Mouse (Mus musculus): ENCODE measurements around the gene Trpm1.

The Trpm1 gene

GRCm38 (mm10) chr7:64163890-64164289, 10.3 kb downstream of the Trpm1 start:
- DNase-seq (ENCODE audit: extremely low read depth, low read depth) = no peak

GRCm38 (mm10) chr7:64164997-64165396, 11.4 kb downstream of the Trpm1 start:
- DNase-seq (ENCODE audit: extremely low read depth, low read depth) = no peak

DNA sequence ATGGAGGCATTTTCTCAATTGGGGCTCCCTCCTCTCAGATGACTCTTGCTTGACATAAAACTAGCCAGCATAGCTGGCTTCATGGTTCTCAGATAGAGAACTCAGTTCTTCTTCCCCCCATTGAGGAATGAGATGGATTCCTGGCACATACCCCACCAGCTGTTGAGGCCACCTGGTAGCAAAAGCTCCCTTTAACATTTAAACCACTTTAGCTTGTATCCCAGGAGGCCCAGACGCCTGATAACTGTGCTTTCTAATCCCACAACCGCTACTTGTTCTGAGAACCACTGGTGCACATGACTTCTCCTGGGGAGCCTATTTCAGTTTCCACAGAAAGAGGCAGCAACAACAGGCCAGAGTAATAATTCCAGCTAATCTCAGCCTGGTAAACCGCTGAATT, 12.4 kb downstream of the Trpm1 start:
- no peak for DNase-seq (ENCODE audit: extremely low read depth, low read depth)

DNA sequence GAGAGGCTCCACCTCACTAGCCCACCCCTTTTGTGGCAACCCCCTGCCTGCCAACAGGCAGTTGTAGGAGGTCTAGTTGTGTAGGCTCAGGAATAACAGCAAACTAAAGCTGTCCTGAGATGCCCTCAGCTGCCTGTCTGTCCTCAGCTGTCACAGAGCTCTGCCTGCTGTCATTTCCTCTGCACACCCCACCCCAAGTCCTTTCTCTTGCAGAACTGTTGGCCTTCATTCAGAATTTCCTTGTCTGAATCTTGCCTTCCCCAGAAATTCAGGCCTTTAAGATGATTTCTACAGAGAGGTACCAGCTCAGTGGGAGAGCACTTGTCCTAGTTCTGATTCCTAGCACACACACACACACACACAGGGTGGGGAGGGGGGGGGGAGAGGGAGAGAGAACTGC, 13.1 kb downstream of the Trpm1 start:
- DNase-seq (ENCODE audit: extremely low read depth, low read depth) = no peak

DNA sequence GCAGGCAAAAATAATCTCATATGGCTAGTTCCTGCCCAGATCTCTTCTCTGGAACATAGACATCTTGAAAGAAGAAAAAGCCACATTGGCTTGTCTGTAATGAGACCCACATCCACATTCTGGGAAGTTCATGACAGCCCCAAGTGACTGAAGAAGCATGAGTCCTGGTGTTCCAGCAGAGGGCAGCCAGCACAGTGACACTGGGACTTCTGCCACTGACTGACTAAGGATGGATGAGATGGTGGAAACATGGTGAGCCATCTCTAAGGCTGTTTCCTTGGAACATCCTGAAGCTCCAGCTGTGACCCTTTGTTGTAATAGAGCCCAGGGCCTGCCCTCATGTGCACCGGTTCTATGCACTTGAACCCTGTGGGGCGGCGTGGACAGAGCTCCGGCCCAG, 25.7 kb downstream of the Trpm1 start:
- DNase-seq (ENCODE audit: extremely low read depth, low read depth) = no peak

- no peak for DNase-seq (ENCODE audit: extremely low read depth, low read depth)
Observed at GRCm38 (mm10) chr7:64185203-64185931, 31.7 kb downstream of the Trpm1 start.

- DNase-seq (ENCODE audit: extremely low read depth, low read depth) = no peak
Observed at GRCm38 (mm10) chr7:64185932-64186312, 32.3 kb downstream of the Trpm1 start.

- peak; percentile 34 for DNase-seq (ENCODE audit: extremely low read depth, low read depth)
Observed at GRCm38 (mm10) chr7:64192261-64192943, 38.8 kb downstream of the Trpm1 start.

- no peak for DNase-seq (ENCODE audit: extremely low read depth, low read depth)
Observed at GRCm38 (mm10) chr7:64193476-64193875, 39.8 kb downstream of the Trpm1 start.

DNA sequence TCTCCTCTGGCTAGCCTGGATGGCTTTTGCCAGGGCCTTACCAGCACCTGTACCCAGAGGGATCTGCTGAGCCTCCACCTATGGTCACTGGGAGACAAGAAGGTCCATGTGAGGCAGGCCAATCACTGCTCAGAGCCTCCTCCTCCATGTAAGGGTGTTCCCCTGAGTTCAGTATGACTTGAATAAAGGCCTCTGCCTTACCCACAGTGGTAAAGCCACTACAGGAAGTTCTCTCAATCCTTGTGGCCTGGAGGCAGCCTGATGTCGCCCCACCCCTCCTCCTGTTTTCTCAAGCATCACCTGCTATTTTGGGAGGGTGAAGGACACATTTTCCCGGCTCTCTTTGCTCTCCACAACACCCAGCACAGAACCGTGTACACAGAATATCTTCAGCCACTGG, 42.5 kb downstream of the Trpm1 start:
- no peak for DNase-seq (ENCODE audit: extremely low read depth, low read depth)

DNA sequence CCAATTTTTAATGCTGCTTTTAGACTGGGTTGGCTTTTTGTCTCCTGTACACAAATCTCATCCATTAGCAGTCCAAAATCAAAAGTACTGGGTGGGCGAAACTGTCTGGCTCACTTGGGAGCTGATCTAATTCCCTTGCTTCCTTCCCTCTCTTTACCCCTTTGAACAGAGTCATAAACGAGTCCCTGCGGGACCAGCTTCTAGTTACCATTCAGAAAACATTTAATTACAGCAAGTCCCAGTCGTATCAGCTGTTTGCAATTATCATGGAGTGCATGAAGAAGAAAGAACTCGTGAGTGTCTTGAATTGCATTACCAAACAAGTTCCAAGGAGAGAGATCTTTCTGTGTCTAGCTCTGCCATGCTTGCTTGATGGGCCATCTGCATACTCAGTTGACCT, 55.1 kb downstream of the Trpm1 start:
- DNase-seq (ENCODE audit: extremely low read depth, low read depth) = no peak

GRCm38 (mm10) chr7:64212870-64213269, 59.2 kb downstream of the Trpm1 start:
- DNase-seq (ENCODE audit: extremely low read depth, low read depth) = no peak

DNA sequence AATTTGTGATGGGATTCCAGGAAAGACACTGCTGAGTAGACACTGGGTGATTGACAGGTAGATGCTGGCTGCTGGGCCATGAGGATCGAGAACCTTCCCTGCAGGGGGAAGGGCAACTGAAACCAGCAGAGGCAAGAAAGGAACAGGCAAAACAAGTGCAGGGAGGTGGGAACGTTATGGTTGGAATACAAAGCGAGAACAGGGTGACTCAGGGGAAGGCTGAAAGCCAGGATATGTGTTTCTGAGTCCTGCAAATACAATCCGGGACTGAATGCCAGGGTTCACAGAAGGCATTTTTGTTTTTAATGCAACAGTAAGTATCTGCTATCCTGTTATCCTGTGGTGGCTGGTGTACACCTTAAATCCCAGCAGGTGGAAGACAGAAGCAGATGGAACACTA, 60.4 kb downstream of the Trpm1 start:
- DNase-seq (ENCODE audit: extremely low read depth, low read depth) = no peak

DNA sequence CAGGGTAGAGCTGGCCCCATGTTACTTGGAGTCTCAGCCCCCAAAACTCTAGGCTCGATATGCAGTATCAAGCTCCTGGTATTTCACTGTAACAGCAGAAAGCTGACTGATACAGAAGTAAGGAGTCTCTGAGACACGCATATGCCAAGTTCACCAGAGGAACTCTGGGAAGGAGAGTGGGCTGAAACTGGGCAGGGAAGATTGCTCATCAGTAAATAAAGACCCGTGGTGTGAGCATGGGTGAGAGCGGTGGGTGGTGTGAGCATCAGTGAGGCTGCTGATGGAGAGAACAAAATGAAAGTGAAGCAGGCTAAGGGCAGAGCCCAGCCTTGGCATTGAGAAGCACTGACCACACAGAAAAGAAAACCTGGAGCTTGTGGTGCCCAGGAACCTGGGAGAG, 62.0 kb downstream of the Trpm1 start:
- no peak for DNase-seq (ENCODE audit: extremely low read depth, low read depth)

DNA sequence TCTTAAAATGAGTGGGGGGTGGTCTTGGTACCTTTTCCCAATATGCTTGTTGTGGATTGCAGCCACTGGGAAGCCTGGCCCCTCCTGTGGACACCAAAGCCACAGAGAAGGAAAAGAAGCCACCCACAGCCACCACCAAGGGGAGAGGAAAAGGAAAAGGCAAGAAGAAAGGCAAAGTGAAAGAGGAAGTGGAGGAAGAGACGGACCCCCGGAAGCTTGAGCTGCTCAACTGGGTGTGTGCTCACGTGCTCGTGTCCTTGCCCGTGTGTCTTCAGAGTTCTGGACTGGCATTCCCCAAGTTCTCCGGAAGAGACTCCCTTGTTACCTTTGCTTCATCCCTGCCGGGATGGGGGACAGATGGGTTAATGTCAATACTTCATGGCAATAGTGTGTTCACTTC, 63.8 kb downstream of the Trpm1 start:
- DNase-seq (ENCODE audit: extremely low read depth, low read depth) = no peak

DNA sequence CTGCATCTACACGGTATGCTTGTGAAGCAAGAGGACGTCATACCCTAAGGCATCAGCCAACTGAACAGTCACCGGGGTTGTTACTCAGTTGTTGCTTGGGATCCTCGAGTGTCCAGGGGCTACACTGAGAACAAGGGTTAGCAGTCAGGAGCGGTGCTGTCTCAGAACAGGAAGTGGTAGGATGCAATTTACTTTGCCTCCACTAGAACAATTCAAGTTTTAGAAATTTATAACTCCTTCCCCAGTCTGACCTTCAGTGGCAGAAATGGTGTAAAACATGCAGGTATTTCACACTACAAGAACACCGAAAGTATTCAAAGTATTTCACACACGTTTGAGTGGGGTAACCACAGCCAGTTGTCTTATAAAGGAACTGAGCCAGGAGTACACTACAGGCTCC, 66.1 kb downstream of the Trpm1 start:
- no peak for DNase-seq (ENCODE audit: extremely low read depth, low read depth)

DNA sequence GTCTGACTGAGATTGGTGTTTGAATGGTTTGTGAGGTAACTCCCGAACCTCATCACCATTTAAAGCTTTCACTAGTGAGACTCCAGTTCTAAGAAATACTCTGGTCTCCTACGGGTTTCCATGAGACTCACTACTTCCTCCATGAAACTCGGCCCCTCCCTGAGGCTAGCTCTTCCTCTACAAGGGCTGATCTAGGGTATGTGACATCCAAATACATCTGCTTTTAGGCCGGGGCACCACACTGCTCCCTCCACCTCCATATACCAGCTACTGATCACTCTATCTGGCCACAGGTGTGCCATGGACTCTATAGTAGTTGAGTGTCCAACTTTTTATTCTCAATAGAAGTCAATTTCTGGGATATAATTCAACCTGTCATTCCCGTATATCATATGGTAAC, 69.6 kb downstream of the Trpm1 start:
- DNase-seq (ENCODE audit: extremely low read depth, low read depth) = no peak

DNA sequence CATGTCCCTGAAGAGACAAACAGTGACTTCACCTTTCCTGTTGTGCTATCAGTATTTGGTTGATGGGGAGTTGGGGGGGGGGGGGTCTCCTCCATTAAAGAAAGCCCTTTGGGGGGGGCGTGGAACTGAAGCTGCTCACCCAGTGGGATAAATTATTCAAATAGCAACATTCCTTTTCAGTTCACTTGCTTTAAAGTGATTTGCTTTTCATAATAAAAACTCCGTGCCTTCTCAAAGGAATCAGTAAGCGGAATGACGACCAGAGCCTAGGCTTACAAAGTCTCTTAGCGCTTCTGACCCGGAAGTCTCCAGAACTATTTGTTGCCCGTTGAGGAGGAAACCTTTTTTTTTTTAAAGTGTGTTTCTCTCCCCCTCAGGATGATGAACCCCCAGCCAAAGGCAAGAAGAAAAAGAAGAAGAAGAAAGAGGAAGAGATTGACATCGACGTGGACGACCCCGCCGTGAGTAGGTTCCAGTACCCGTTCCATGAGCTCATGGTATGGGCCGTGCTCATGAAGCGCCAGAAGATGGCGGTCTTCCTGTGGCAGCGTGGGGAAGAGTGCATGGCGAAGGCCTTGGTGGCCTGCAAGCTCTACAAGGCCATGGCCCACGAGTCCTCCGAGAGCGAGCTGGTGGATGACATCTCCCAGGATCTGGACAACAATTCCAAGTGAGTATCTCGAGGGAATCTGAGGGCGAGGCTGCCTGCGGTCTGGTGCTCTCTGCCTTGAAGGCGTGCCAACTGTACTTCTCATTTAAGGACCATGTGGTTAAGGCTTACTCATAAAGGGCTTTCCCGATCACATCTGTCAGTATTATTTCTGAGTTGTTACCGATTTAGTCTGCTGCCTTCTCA, 72.9 kb downstream of the Trpm1 start:
- DNase-seq (ENCODE audit: extremely low read depth, low read depth) = no peak

DNA sequence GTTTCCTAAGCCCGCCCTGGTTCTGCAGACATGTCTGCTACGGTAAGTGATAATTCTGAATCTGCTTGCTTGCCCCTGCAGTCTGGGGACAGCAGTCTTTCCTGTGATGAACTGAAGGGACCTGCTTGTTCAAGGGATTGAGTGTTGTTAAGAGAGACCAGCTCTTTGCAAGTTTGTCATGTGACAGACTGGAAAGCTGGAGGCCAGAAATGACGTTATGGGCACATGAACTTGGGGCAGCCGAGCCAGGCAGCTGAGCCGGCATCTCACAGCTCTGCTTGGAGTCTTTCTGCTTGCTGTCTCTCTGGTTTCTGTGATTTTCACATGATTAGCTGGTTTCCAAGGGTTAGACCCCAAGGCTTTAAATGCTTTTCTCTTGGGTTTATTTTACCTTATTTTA, 74.0 kb downstream of the Trpm1 start:
- DNase-seq (ENCODE audit: extremely low read depth, low read depth) = no peak

- DNase-seq (ENCODE audit: extremely low read depth, low read depth) = no peak
Observed at GRCm38 (mm10) chr7:64228300-64228699, 74.7 kb downstream of the Trpm1 start.

DNA sequence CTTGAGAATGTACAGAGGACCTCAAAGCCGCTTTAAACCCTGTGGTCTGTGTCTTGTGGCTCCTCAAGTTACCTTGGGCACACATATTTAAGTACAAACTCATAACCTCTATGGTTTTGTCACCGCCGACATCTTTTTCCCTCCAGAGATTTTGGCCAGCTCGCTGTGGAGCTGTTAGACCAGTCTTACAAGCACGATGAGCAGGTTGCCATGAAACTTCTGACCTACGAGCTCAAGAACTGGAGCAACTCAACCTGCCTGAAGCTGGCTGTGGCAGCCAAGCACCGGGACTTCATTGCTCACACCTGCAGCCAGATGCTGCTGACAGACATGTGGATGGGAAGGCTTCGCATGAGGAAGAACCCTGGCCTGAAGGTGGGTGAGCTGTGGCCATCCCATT, 76.3 kb downstream of the Trpm1 start:
- no peak for DNase-seq (ENCODE audit: extremely low read depth, low read depth)

- DNase-seq (ENCODE audit: extremely low read depth, low read depth) = peak; percentile 6
Observed at GRCm38 (mm10) chr7:64231001-64231400, 77.4 kb downstream of the Trpm1 start.
